Mouse (Mus musculus) CD8-positive naive resting alpha-beta T cell, adult 2 months (primary cell): ENCODE measurements around the gene Dennd4c.
A peak's percentile ranks its signal among the peaks of the same experiment; 100 is the strongest.

Source experiments
- DNase-seq, 2 experiments: peaks; one replicate each; pipeline ENCODE4 v3.0.0; 2022; ENCODE audit warnings: low read depth in 2 of 2, low spot score in 2 of 2

Gene Dennd4c

DNA sequence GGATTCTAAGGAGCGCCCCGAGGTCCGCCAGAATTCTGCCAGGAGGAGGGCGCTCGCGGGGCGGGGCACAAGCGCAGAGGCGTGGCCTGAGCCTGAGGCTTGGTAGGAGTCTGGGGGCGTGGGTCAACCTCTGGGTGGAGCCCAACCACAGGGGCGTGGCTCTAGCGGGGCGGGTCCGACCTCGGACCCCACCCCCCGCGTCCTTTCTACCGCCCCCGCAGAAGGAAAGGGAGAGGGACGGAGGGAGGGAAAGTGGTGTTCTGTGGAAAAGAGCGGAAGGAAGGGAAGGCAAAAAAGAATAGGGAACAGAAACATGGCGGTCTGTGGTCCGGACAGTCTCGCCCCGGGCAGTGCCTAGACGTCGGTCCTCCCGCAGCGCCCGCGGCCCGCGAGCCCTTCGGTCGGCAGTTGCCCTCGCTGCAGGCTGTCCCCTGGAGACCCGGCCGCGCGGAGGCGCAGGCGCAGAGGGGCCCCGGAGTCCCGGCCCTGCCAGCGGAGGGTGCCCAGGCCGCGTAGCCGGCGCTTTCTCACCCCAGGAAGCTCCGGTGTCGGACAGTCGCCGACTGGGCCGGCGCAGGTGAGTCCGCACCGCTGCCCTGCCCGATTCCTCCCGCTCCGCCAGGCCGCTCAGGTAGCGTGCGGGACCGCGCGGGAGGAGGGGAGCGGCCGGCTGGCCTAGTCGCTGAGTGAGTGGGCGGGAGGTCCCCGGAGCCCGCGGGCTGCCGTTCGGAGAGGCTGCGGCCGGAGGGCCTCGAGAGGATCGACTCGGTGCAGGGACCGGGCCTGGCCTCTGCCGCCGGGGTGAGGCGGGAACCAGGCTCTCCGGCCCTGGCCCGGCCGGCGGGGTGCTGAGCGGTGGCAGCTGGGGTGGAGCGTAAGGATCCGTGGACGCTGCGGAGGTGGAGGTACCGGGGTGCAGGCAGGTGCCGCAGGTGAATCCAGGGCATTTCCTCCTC is at the start of gene Dennd4c:
Dennd4c (plus strand) TSS at position 220 of the 956 bp plus-strand sequence.
- DNase-seq = peak; percentile 71 to 80

DNA sequence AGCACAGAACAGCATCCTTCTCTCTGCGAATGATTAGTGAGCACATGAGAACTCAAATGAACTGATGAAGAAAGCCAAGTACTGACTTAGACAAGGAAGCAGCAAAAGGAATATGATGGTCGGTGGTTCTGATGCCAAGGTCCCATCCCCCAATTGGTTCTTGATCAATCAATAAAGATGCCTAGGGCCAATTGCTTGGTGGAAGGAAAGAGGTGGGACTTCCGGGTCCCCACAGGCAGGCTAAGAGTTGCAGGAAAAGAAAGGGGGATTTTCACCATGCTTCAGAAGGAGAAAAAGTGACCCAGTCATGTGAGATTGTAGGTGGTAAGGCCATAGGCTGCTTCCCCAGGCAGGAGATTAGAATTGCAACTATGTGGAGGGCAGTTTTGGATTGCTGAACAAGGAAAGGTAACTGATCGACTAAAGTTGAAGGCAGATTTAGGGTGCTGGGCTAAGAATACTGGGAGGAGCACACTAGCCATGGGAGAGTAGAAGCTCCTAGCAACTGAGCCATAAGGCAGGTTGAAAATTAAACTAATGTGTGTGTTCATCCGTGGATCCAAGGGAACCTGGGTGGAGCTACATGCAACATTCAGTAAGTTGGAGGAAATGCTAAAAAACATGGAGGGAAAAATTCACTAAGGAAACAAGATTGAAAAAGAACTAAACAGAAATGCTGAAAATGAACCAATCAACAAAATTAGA is 49.0 kb upstream of the Dennd4c start:
- DNase-seq = no peak

DNA sequence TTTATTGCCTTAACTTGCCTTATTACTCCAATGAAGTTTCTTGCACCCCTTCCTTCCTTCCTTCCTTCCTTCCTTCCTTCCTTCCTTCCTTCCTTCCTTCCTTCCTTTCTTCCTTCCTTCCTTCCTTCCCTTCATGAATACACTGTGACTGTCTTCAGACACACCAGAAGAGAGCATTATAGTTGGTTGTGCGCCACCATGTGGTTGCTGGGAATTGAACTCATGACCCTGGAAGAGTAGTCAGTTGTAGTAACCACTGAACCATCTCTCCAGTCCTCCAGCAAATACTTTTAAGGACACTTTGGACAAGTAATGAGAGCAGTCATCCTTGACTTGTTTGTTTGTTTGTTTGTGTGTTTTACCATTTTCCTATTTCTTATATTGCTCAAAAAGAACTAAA is 39.6 kb upstream of the Dennd4c start:
- DNase-seq = no peak

DNA sequence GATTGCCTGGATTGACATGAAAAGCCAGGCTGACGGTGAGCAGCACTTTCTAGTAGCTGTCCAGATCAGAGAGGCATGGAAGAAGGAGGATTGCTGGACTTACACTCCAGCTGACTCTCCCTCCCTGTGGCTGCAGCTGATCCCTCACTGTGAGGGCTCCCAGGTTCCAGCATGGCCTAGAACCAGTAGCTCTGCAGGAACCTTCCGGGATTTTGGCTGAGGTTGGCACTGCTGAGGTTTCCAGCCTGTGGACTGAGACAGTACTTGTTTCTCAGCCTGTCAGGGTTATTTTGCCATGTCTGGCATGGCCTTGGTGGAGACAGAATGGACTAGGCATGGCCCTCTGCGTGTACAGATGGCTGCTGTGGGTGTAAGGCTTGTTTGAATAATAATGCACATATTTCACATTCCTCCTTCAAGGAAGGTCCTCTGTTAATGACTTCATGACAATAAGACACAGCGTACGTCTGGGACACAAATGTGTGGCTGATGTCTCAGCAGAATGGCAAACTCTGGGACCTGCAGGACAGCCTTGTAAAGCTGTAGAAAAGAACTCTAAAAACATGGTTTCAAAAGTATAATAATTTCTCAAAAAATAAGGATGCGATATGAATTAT is 38.2 kb upstream of the Dennd4c start:
- DNase-seq = no peak

DNA sequence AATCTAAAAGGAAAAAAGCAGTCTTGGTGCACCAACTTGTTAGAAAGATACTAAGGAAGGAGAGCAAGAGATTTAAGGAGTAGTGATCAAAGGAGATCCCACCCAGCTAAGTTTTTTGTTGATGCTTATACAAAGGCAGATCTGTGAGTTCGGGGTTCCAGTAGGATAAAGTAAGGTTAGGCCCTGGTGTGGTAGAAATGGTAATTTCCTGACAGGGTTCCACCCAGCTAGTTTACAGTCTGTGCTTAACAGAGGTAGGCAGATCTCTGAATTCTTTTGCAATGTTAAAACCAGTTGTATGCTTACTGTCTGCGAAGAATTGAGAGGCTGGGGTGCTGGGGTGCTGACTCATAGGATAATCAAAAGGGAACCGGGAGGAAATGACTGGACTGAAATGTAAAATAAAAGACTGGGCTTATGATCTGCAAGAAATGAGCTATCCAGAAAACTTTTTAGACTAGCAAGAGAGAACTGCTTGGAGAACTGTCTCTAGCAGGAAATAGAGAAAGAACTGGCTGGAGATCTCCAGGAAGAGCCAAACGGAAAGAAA is 37.6 kb upstream of the Dennd4c start:
- DNase-seq = no peak

DNA sequence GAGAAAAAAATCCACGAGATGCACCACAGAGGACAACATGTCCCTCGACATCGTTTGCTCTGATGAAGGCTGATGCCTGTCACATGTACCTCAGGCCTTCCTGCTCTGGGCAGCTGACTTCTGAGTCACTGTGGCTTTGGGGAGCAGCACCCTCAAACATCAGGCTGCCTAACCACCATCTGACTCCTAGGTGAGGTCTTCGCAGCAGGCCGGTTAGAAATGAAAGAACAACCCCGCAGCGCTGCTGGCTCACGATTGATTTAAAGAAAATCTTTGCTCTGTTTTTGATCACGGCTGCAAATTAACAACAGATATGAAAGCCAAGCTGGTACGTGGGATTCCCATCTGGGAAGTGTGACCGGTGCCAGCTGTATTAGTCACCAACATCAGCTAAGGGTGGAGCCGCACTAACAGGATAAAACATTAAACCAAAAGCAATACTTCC is 35.6 kb upstream of the Dennd4c start:
- peak; percentile 52 to 63 for DNase-seq

DNA sequence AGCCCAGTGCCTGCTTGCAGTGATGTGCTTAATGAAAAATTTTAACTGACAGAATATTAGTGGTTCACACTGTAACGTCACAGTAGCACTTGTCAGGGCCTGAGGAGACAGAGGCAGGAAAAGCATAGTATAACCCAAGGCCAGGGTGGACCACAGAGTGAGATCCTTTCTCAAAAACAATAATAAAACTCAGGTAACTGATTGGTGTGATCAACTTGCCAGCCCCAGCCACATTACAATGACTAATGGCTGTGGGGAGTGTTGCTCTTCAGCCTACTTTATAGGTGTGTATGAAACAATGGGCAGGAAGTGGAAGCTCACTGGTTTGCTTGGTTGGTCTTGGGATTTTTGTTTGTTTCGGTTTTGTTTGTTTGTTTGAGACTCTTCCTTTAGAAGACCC is 34.8 kb upstream of the Dennd4c start:
- DNase-seq = peak in 1 of 2 experiments; percentile 15

DNA sequence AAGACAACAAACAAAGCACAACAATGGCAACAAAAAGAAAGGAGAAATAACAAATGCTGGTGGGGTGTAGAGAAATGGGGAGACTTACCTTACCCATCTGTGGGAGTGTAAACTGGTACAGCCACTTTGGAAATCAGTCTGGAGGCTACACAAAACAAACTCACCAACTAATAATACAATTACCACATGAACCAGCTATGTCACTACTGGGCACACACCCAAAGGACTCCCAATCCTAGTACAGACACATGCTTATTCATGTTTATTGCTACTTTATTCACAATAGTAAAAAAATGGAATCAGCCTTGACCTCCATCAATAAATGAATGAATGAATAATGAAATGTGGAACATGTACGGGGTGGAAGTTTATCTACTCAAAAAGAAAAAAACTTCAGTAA is 33.0 kb upstream of the Dennd4c start:
- DNase-seq = no peak

DNA sequence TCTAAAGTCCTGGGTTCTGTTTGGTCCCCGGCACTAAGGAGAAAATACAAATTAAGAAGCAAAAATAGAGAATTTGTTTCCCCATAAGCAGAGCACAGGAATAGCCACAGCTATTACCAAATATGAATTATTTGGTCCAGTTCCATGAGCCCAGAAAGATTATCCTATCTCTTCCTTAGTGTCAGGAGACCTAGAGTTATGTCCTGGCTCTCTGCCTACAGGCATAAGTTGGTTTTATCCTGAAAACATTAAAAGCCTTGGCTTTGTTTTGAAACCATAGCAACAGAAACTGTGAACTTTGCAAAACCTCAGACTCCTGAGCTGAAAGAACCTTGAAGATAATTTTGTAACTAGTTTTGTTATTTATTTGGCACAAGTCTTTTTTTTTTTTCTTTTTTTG is 31.2 kb upstream of the Dennd4c start:
- DNase-seq = no peak

DNA sequence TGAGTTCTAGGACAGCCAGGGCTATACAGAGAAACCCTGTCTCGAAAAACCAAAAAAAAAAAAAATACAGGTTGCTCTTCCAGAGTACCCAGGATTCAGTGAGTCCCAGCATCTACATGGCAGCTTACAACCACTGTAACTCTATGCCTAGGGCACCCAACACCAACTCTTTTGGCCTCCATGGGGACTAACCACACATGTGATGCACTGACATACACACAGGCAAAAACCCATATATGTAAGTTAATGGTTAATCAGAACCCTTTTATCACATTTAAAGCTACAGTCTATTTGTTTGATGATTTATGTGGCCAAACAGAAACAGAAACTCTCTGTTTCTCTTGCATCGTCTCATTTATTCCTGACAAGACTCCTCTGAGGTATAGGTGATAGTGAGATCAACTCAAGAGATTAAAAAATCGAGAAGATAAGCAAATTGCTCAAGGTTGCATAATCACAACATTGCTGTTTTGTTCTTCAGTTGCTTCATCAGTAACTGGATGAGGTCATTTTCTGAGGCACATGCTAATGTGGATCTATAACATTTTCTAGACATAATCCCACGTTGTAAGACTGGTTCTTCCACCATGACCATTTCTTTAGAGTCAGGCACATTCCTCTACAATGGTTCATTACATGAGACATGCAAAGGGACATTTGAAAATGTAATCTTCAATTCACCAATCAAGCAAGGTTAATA is 29.3 kb upstream of the Dennd4c start:
- DNase-seq = no peak

DNA sequence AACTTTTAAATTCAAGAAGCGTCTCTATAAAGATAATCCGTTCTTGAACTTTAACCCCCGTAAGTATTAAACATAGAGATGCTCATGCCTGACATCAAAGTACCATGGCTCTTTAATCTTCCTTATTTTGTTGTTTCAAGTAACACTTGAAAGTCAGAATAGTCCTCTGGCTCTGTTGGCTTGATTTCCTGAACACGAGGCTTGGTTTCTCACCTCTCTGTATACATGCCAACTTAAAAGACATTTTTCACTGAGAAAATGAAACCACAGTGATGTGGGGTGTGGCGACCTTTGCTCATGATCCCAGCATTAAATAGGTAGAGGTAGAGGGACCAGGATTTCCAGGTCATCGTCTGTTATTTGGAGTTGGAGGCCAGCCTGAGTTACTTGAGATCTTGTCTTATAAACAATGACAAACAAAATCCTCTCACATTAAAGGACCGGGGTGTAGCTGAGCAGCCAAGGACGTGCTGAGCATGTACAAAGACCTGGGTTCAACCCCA is 26.4 kb upstream of the Dennd4c start:
- peak; percentile 34 to 55 for DNase-seq

DNA sequence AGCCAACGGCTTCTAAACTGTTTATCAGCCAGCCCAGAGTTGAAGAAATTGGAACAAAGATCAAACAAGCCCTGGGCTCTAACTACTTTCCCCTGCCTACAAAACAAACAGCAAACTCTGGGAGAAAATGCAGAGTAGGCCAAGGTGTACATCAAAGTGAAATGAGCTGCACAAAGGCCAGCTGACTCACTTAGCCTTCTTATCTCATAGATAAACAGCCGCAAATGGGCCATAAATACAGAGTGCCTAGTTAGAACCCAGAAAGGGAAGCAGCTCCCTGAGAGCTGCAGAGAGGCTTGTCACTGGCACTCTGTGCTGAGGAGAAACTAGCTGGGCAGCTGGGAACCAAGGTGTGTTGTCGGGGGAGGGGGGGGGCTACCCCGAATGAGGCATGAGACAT is 23.2 kb upstream of the Dennd4c start:
- no peak for DNase-seq

DNA sequence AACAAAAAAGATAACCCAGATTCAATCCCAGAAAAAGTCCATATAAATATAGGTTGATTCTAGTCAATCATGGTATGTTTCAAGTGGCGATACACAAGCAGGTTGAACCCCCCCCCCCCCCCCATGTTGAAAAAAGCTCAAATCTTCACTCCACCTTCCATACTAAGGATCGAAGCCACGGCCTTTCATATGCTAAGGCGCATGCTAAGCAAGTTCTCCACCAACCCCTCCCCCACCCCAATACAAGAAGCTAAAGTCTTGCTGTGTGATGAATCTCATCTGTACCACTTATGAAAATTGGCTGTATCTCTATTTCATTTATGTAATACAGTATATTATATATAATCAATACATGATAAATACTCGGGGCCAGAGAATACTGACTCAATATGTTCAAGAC is 22.2 kb upstream of the Dennd4c start:
- DNase-seq = no peak

DNA sequence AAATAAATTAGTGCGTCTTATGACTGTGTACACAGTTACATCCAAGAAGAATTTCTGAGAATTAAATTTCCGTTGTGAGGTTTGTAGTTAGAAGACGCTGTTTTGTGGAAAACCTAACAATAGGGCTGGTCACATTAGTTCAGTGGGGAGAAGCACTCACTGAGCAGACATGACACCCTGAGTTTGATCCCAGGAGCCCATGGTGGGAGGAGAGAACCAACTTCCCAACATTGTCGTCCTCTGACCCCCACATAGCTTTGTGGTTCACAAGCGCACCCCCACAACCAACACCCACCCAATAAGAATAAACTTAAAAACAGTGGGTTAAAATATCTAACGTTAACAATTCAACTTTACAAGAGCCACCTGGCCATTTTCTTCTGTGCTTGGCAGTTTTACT is 18.5 kb upstream of the Dennd4c start:
- no peak for DNase-seq

DNA sequence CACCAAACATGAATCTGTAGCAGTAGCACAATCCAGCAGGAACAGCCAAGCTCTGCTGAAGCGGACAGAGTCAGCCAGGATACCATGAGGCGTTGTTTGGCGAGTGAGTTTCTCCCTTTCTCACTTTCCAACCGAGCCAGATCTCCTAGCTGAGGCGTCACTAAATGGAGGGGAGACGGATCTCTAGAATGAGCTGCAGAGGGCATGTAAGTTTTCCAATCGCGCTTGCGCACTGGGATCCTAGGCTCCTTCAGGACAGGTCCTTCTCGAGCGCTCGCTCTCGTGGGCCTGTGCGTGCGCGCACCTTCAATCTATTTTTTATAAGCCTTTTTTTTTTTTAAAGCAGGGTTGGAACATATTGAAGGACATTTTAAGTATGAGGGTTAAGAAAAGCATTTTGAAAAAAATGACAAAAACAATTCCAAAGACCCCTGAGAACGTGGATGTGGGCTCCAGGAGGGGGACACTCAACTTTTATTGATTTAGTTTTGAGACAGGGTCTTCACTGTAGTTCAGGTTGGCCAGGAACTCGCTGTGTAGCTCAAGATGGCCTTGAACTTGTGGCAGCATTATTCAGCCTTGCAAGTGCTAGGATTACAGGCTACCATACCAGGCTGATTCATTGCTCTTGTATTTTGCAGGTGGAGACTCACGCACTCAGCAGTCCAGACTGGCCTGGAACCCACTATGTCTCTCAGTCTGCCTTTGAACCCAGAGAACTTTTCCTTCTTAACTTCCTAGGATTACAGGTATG is 14.1 kb upstream of the Dennd4c start:
- DNase-seq = no peak

DNA sequence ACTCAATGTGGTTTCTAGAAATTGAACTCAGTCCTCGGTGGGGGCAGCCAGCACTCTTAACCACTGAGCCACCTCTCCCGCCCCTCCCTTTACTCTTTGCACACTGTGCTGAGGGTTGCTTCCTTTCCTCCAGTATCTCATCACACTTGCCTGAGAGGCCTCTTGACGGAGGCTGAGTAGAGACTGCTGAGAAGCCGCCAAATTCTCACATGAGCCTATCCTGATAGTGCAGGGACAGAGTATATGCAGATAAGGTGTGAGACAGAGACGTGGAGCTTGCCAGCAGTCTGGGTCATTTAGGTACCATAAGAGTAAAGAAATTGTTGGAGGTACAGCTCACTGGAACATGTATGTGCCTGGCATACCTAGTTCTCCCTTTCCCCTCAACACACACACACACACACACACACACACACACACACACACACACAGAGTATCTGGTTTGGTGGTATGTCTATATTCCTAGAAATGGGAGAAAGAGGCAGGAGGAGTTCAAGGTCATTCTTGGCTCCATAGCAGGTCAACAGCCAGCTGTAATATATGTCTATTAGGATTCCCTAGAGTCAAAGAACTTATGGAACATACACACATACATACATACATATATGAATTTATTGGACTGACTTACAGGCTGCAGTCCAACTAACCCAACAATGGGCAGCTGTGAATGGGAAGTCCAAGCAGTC is 8.9 kb upstream of the Dennd4c start:
- no peak for DNase-seq

DNA sequence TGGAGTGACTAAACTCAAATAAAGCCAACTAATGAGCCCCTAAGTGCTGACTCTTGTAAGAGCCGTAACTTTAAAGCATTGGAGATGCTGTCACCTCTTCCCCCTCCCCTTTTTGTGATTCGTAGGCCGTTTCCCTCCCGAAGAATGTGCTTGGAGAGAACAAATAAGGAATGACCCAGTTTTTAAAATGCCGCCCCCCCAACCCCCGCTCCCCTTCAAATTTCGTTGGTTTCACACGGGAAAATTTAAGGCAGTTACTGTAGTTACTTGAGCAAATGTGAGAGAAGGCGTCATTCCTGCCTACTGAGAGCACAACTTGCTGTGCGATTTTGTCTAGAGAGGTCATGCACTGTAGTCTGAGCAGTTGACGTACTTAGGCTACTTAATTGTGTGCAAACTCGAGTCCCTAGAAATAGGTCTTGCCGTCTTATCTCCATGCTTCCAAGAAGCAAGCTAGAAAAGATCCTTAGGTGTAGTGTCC is 1.0 kb downstream of the Dennd4c start:
- no peak for DNase-seq

DNA sequence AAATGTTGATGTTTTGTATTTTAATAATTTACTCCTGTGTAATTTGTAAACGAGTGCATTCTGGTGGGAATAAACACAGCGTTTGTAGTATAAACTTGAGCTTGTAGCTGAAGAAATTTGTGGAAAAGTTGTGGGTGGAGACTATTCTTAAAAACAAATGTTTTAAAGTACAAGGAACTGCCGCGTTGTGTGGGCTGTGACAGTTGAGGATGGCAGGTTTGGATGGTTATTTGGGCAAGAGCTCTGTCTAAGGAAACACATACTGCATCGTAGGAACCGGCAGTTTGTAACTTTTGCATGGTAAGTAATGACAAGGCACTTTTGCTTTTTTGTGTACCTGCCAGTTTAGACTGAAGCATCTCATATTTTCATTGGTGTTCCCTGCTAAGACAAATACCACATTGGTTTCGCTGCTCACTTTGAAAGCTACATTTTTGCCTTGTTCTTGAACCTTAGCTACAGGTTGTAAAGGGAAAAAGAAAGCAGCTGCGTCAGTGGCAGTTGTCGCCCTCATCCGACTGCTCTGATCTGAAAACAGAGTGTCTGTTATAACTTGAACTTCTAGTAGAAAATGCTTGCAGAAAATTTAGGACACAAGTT is 2.1 kb downstream of the Dennd4c start:
- DNase-seq = peak in 1 of 2 experiments; percentile 30

DNA sequence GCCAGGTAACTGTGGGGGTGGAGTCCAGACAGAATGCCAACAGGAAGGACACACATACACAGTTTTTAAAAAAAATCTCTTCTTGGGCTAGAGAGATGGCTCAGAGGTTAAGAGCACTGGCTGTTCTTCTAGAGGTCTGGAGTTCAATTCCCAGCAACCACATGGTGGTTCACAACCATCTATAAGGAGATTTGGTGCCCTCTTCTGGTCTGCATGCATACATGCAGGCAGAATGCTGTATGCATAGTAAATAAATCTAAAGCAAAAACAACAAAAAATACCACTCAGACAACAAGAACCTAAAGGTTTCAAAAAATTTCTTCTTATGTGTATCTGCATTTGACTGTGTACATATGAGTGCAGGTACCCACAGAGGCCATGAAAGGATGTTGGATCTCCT is 16.0 kb downstream of the Dennd4c start:
- DNase-seq = no peak
